Mouse (Mus musculus) megakaryocyte, embryonic 14.5 days (primary cell): Measurements from ENCODE around the gene Traip.

Source experiments
- FLI1 ChIP-seq: IDR thresholded peaks from 2 replicates; pipeline ENCODE4 v1.6.1; 2012; ENCODE audit warnings: low read length, inconsistent platforms, mixed read lengths
- GATA1 ChIP-seq: IDR thresholded peaks from 3 replicates; pipeline ENCODE4 v1.6.1; 2012; ENCODE audit warnings: mixed read lengths, low read length, inconsistent platforms, borderline replicate concordance

GRCm38 (mm10) chr9:107935374-107935773 lies 14.6 kb upstream of the Traip start, which contains the start of gene Camkv:
- TF ChIP-seq FLI1 (no peak), GATA1 (no peak)
